Mouse (Mus musculus) stomach, postnatal 0 days (tissue): ENCODE results near the gene Map3k14. TPM values are rescaled to one million over a fixed set of nuclear protein-coding genes. Genes with fewer than 3 reads are reported as not detected.
A peak's percentile ranks its signal among the peaks of the same experiment; 100 is the strongest.

ENCODE experiments used
- ATAC-seq: fragments of 200-750 bp; cut with Nextera tagmentation; 2 replicates; pipeline ENCODE4 v1.8.0; 2017; ENCODE audit not compliant: low FRiP score, low TSS enrichment
- DNase-seq: peaks from one replicate; pipeline ENCODE4 v3.0.0-alpha.2; 2016; ENCODE audit warnings: low spot score
- H3K27ac ChIP-seq: fragments of 300-500 bp; sonication (generic); replicated peaks from 2 replicates; pipeline ENCODE4 v1.5.1; 2014; ENCODE audit warnings: mild to moderate bottlenecking, control low read depth
- H3K27me3 ChIP-seq: fragments of 300-500 bp; sonication (generic); 2 replicates; pipeline ENCODE4 v1.6.1; 2014; ENCODE audit warnings: low read length; ENCODE audit not compliant: control insufficient read depth, insufficient read depth
- H3K36me3 ChIP-seq: fragments of 300-500 bp; sonication (generic); 2 replicates; pipeline ENCODE4 v1.6.1; 2014; ENCODE audit warnings: low read length, mixed read lengths; ENCODE audit not compliant: control insufficient read depth, insufficient read depth
- H3K4me1 ChIP-seq: fragments of 300-500 bp; sonication (generic); replicated peaks from 2 replicates; pipeline ENCODE4 v1.6.1; 2014; ENCODE audit warnings: antibody characterized with exemption; ENCODE audit not compliant: control insufficient read depth, insufficient read depth
- H3K4me2 ChIP-seq: fragments of 300-500 bp; sonication (generic); replicated peaks from 2 replicates; pipeline ENCODE4 v1.6.1; 2014; ENCODE audit warnings: low read depth, mild to moderate bottlenecking, control low read depth, moderate library complexity
- H3K4me3 ChIP-seq: fragments of 300-500 bp; sonication (generic); 2 replicates; pipeline ENCODE4 v1.5.1; 2014; ENCODE audit warnings: low read depth, low read length, control low read depth
- H3K9ac ChIP-seq: fragments of 300-500 bp; sonication (generic); 2 replicates; pipeline ENCODE4 v1.6.1; 2014; ENCODE audit warnings: mild to moderate bottlenecking, low read length, control low read depth, mixed read lengths
- H3K9me3 ChIP-seq: fragments of 300-500 bp; sonication (generic); 2 replicates; pipeline ENCODE4 v1.6.1; 2016; ENCODE audit warnings: low read length; ENCODE audit not compliant: control insufficient read depth
- CTCF ChIP-seq: IDR thresholded peaks from 2 replicates; pipeline ENCODE4 v1.5.1; 2016; ENCODE audit warnings: antibody characterized with exemption, low read depth, mild to moderate bottlenecking, moderate library complexity
- EP300 ChIP-seq: optimal IDR thresholded peaks from 2 replicates; pipeline ENCODE3; 2016; ENCODE audit warnings: antibody characterized with exemption
- WGBS: fragments of 180-500 bp; shearing (Covaris S2); extraction: QIAGEN DNeasy Blood & Tissue Kit; methylation state at CpG from one replicate; pipeline ENCODE4 v1.1.7; 2014; 5-methylcytosine and 5-hydroxymethylcytosine counted together
- polyA plus RNA-seq: library from polyadenylated mRNA; unstranded; fragments of >200 nt; fragmentation: Nextera tagmentation; extraction: Ambion mirVana; gene quantifications from 2 replicates; pipeline ENCODE4 v1.2.1, GENCODE M21; 2015

Gene Map3k14
- polyA plus RNA-seq: 1.6 TPM in 2 replicates

DNA sequence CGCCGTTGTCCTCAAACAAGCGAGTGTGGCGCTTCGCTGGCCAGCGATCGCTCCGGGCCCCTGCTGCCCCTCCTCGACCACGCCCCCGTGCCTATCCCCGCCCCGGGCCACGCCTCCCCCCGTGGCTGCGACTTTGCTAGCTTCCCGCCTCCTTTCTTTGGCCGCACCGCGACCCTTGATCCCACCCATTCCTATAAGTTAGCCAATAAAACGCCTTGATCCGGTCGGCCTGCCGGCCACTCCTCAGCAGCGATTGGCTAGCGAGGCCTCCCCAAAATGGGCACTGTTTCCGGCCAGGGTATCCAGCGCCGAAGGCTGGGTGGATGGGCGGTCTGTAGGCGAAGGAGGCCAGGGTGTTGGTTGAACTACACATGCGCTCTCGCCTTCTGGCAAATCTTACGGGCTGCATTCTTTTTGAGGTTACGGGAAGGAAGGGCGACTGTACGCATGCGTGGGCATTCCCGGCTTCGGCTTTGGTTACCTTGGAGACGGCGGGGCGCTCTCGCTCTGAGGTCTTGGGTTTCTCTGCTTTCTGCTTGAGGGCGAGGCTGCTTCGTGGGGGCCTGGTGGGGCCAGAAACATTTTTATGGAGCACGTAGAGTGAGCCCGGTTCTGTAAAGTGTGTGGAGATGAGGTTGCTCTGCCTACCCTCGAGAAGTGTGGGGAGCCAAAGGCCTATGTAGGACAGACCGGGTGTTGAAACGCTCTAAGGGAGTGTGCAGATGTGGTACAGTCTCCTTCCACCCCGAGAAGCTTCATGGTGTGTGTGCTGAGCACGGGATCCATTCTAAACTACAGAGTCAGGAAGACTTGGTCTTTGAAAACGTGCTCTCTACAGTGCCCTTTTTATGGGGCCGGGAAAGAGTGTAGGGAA lies at the start of gene Map3k14:
Gene Map3k14 (minus strand): TSS at position 127 of the 874 bp plus-strand sequence.
- Histone ChIP-seq H3K27me3 (no peaks in the 10 kb centered on the region), H3K4me2 (peak within 1 kb of the TSS; percentile 85), H3K36me3 (no peaks in the 10 kb centered on the region), H3K27ac (peak within 1 kb of the TSS; percentile 91), H3K4me1 (peaks cover 4% of the 10 kb centered on the region; the same call in 1 of the 2 replicates), H3K9me3 (no peaks in the 10 kb centered on the region), H3K4me3 (peak within 1 kb of the TSS; percentile 75), H3K9ac (peak within 1 kb of the TSS; percentile 75)
- TF ChIP-seq CTCF: no peak
- no peak for TF ChIP-seq EP300
- under 1% methylated on average over 54 of the region's 55 CpGs for WGBS
- peak; percentile 100 for DNase-seq
- peak; percentile 99 for ATAC-seq

DNA sequence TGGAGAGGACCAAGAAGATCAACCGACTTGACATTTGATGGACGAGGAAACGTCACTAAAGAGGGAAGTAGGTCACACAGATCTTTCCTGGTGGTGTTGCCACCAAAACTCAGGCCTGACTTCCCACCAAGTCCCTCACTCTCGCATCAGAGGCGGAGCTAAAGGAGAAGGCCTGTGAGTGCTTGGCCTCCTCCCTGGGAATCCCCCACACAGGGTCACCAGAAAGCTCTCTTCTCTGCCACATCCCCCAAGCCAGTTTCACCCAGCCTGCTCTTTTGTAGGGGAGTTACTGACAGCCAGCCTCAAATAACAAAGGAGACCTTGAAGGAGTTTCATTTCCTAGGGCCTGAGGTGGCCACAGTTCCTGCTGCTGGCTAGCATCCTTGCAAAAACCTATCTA lies 48.1 kb upstream of the Map3k14 start:
- TF ChIP-seq EP300 (no peak), CTCF (no peak)
- no peak overlapping the region for H3K27ac ChIP-seq
- DNase-seq (no peak), ATAC-seq (no peak)
- no peak overlapping the region for H3K4me3 ChIP-seq
- H3K9me3 ChIP-seq: no peaks in the 10 kb centered on the region
- WGBS: 78% methylated on average over 5 of the region's 5 CpGs
- no peak overlapping the region for H3K9ac ChIP-seq
- H3K27me3 ChIP-seq: no peaks in the 10 kb centered on the region
- H3K4me2 ChIP-seq: no peak overlapping the region
- no peaks in the 10 kb centered on the region for H3K36me3 ChIP-seq
- peaks cover 2% of the 10 kb centered on the region; the same call in 1 of the 2 replicates for H3K4me1 ChIP-seq

DNA sequence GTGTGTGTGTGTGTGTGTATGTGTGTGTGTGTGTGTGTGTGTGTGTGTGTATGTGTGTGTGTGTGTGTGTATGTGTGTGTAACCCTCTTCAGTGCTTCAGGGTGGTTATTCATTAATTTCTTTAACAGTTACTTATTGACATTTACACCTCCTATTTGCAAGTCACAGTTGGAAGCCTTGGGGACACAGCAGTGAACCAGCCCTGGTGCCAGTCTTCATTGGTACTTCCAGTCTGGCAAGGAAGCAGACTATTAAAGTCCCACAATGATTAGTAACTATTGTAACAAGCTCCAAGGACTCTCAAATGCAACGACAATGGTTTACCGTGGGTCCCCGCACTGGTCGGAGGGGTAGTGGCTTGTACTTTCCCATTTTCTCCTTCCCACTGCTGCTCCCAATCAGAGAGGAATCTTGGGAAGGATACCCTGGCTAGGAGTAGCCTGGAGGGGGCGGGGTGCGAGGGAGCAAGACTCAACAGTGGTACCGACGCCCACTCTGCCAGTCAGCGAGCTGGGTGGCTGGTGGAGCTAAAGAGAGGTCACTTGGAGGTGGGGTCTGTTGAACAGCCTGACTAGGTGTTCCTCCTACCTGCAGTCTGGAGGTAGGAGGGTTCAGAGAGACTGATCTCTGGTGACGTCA lies 47.6 kb upstream of the Map3k14 start:
- H3K9me3 ChIP-seq: no peaks in the 10 kb centered on the region
- 56% methylated on average over 10 of the region's 10 CpGs for WGBS
- ATAC-seq (peak; percentile 33; the same call in 1 of the 2 replicates), DNase-seq (peak; percentile 32)
- peaks cover 2% of the 10 kb centered on the region; the same call in 1 of the 2 replicates for H3K4me1 ChIP-seq
- no peak overlapping the region for H3K9ac ChIP-seq
- no peaks in the 10 kb centered on the region for H3K36me3 ChIP-seq
- H3K4me3 ChIP-seq: no peak overlapping the region
- H3K27ac ChIP-seq: no peak overlapping the region; the same call in 1 of the 2 replicates
- TF ChIP-seq EP300: no peak
- TF ChIP-seq CTCF: no peak
- no peak overlapping the region for H3K4me2 ChIP-seq
- H3K27me3 ChIP-seq: no peaks in the 10 kb centered on the region

DNA sequence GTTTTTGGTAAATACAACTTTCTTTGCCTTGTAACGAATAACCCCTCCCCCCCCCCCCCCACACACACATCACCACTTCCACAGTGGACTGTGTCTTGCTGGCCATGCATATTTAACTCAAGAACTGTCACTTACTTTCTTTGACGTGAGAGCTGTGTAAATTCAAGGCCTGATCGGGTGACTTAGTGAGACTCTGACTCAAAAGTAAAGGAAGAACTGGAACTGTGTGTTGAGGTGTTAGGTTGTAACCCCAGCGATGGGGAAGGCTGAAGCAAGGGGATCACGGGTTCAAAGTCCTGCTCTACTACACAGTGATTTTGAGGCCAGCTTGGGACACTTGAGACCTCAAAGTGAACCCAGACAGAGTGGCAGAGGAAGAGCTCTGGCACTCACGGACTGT lies 46.3 kb upstream of the Map3k14 start:
- no peak for DNase-seq
- Histone ChIP-seq H3K4me2 (no peak overlapping the region), H3K4me1 (peaks cover 2% of the 10 kb centered on the region; the same call in 1 of the 2 replicates), H3K36me3 (no peaks in the 10 kb centered on the region), H3K9me3 (no peaks in the 10 kb centered on the region), H3K27me3 (no peaks in the 10 kb centered on the region), H3K9ac (no peak overlapping the region), H3K27ac (no peak overlapping the region), H3K4me3 (no peak overlapping the region)
- WGBS: 66% methylated on average over 6 of the region's 6 CpGs
- no peak for ATAC-seq
- no peak for TF ChIP-seq CTCF
- no peak for TF ChIP-seq EP300

DNA sequence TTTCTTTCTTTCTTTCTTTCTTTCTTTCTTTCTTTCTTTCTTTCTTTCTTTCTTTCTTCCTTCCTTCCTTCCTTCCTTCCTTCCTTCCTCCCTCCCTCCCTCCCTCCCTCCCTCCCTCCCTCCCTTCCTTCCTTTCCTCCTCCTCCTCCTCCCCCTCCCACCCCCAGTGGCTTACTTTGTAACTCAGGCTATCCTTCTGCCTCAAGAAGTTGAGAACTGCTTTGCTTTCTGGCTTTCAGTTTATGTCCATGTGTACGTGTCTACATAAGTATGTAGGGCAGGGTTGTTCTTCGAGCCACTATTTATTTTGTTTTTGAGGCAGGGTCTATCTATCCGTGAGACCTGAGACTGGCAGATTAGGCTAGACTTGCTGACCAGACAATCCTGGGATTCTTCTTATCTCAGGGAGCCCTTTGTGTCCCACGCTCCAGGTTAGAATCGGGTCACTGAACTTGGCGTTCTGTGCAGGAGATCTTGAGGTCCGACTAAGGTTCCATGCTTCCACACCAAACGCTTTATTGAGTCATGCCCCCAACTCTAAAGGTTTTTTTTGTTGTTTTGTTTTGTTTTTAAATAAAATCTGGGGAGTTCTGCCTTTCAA lies 45.5 kb upstream of the Map3k14 start:
- Histone ChIP-seq H3K4me1 (peaks cover 2% of the 10 kb centered on the region; the same call in 1 of the 2 replicates), H3K27me3 (no peaks in the 10 kb centered on the region), H3K4me3 (no peak overlapping the region), H3K36me3 (no peaks in the 10 kb centered on the region), H3K4me2 (no peak overlapping the region), H3K9ac (no peak overlapping the region), H3K27ac (no peak overlapping the region), H3K9me3 (no peaks in the 10 kb centered on the region)
- ATAC-seq: no peak
- DNase-seq: no peak
- WGBS: 67% methylated on average over 8 of the region's 8 CpGs
- TF ChIP-seq EP300 (no peak), CTCF (no peak)
